Mouse (Mus musculus): ENCODE data around the gene Birc5.

DNA sequence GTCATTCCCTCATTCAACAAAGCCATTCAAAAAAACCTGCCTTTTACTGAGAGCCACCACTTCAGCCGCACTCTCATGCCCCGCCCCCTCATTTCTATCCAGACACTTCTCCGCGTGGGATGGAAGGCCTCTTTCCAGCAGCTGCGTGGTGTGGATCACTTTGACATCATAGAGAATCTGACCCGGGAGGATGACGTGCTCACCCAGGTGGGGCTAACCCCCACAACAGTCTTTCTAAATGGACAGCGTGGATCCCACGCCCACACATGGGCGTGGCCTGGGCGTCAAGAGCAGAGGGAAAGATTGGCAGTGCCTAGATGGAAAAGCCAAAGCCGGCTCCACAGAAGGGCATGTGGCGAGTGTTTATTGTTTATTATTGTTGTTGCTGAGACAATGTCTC, 12.7 kb upstream of the Birc5 start:
- TF ChIP-seq POLR2A (IDR thresholded peaks at IDR 0.05; ENCODE audit: low read depth, low read length) (no peak), CTCF (IDR thresholded peaks at IDR 0.05; ENCODE audit: extremely low read depth, insufficient read length, insufficient replicate concordance, low read depth, low read length) (no peak)
